Mouse (Mus musculus) kidney, embryonic 14.5 days (tissue): ENCODE measurements at regions not wholly inside any gene's neighbourhood (a gene's known extent, or its start where the extent isn't known, plus 50 kb on each side); places are given as distances from the start of the nearest gene placed in this dataset.

Source experiments
- ATAC-seq: fragments of 200-750 bp; cut with Nextera tagmentation; 2 replicates; pipeline ENCODE4 v1.8.0; 2017; ENCODE audit warnings: moderate number of reproducible peaks, mild to moderate bottlenecking, moderate TSS enrichment, moderate library complexity; ENCODE audit not compliant: low FRiP score, low TSS enrichment
- H3K27ac ChIP-seq: fragments of 300-500 bp; sonication (generic); 2 replicates; pipeline ENCODE4 v1.5.1; 2014; ENCODE audit warnings: low read depth, mild to moderate bottlenecking, low read length, moderate library complexity, mixed read lengths
- H3K27me3 ChIP-seq: fragments of 300-500 bp; sonication (generic); 2 replicates; pipeline ENCODE4 v1.6.1; 2014; ENCODE audit warnings: mild to moderate bottlenecking, low read length; ENCODE audit not compliant: control insufficient read depth, insufficient read depth
- H3K36me3 ChIP-seq: fragments of 300-500 bp; sonication (generic); 2 replicates; pipeline ENCODE4 v1.6.1; 2014; ENCODE audit warnings: low read length, mixed read lengths; ENCODE audit not compliant: control insufficient read depth, insufficient read depth
- H3K4me1 ChIP-seq: fragments of 300-500 bp; sonication (generic); 2 replicates; pipeline ENCODE4 v1.6.1; 2014; ENCODE audit warnings: low read length, mixed read lengths; ENCODE audit not compliant: control insufficient read depth, insufficient read depth
- H3K4me2 ChIP-seq: fragments of 300-500 bp; sonication (generic); replicated peaks from 2 replicates; pipeline ENCODE4 v1.6.1; 2014; ENCODE audit warnings: low read depth, mild to moderate bottlenecking, low read length
- H3K4me3 ChIP-seq: fragments of 300-500 bp; sonication (generic); 2 replicates; pipeline ENCODE4 v1.5.1; 2014; ENCODE audit warnings: mild to moderate bottlenecking, low read length
- H3K9ac ChIP-seq: fragments of 300-500 bp; sonication (generic); 2 replicates; pipeline ENCODE4 v1.6.1; 2014; ENCODE audit warnings: low read depth, mild to moderate bottlenecking, low read length, moderate library complexity
- H3K9me3 ChIP-seq: fragments of 300-500 bp; sonication (generic); 2 replicates; pipeline ENCODE4 v1.6.1; 2016; ENCODE audit warnings: low read length; ENCODE audit not compliant: control insufficient read depth
- WGBS: fragments of 180-500 bp; shearing (Covaris S2); extraction: QIAGEN DNeasy Blood & Tissue Kit; methylation state at CpG from one replicate; pipeline ENCODE4 v1.1.7; 2014; 5-methylcytosine and 5-hydroxymethylcytosine counted together

DNA sequence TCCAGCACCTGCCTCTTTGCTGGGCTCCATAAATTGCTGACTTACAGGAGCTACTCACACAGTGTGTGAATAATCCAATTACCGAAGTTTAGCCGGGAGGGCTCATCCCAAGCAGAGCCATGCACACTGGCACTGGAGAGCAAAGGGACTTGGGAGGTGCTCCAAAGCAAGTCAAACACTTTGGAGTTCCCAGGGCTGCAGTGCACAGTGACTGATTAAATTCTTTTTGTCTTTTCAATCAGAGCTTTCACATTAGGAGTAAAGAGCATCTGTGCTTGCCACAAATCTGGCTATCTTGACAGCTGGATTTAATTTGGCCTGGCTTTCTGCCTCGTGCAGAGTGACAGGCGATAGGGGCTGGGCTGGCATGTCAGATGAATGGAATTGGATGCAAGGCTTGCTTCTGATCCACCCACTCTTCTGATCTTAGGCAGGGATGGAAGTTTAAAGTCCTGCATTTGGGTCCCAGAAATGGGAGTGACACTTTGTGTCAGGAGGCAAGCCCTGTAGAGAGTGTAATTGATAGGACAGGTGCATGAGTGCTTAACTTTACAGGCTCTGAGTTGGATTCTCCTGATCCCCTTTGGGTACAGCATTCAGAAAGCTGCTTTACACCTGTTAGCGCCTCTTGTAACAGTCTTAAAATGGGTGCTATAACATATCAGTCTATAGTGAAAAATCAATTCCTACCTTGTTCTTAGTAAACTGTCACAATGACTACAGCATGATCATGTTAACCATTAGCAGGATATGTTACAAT is 1239.3 kb upstream of the Sel1l start:
- no peaks in the 10 kb centered on the region for H3K9me3 ChIP-seq
- no peaks in the 10 kb centered on the region for H3K36me3 ChIP-seq
- no peak overlapping the region for H3K4me2 ChIP-seq
- no peaks in the 10 kb centered on the region for H3K4me1 ChIP-seq
- peak; percentile 91; the same call in 1 of the 2 replicates for ATAC-seq
- WGBS = 32% methylated on average over 5 of the region's 5 CpGs
- H3K9ac ChIP-seq = no peak overlapping the region
- no peak overlapping the region for H3K27ac ChIP-seq
- H3K4me3 ChIP-seq = no peak overlapping the region
- no peaks in the 10 kb centered on the region for H3K27me3 ChIP-seq

DNA sequence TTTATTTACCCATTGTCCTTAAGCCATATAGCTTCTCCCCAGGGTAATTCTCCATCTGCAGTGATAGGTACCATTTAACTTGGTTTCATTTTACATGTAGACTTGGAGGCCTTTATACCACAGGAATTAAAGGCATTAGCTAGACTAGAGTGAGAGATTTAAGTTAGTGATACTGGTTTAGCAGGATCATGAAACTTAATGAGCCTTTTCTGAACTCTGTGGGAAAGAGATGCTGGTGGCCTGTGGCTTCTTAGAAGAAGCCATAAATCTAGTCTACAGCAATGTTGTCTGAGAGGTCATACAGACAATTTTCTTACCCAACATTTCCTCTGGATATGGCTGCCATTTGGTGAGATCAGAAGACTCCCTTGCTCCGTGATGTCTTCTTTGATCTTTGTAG is 1214.9 kb upstream of the Sel1l start:
- H3K27ac ChIP-seq = no peak overlapping the region
- ATAC-seq = peak; percentile 93
- H3K4me1 ChIP-seq = no peaks in the 10 kb centered on the region
- H3K27me3 ChIP-seq = no peaks in the 10 kb centered on the region
- WGBS = 26% methylated on average over 1 of the region's 1 CpGs
- H3K4me2 ChIP-seq = no peak overlapping the region
- no peaks in the 10 kb centered on the region; the same call in 1 of the 2 replicates for H3K9me3 ChIP-seq
- no peak overlapping the region for H3K9ac ChIP-seq
- H3K36me3 ChIP-seq = no peaks in the 10 kb centered on the region
- no peak overlapping the region for H3K4me3 ChIP-seq

DNA sequence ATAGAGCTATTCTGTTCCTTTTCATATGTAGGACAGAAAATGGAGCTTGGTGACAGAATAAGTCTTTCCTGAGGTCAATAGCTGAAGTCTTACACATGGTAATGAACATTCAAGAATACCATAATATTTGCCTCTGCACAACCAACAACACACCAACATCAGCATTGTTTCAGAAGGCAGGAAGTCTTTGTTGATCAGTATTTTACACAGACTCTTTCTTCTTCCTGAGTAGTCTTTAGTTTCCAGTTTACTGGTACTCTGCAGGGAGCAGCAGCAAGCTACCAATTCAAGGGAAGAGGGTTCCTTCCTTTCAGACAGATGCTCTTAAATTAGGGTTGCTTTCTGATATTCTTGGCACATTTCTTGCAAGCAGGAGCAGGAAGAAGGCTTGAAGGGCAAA is 1170.7 kb upstream of the Sel1l start:
- ATAC-seq = no peak
- H3K4me3 ChIP-seq = no peak overlapping the region
- no peaks in the 10 kb centered on the region for H3K27me3 ChIP-seq
- H3K36me3 ChIP-seq = no peaks in the 10 kb centered on the region
- no peak overlapping the region for H3K9ac ChIP-seq
- no peak overlapping the region for H3K4me2 ChIP-seq
- H3K27ac ChIP-seq = no peak overlapping the region
- no peaks in the 10 kb centered on the region for H3K4me1 ChIP-seq
- no peaks in the 10 kb centered on the region for H3K9me3 ChIP-seq

DNA sequence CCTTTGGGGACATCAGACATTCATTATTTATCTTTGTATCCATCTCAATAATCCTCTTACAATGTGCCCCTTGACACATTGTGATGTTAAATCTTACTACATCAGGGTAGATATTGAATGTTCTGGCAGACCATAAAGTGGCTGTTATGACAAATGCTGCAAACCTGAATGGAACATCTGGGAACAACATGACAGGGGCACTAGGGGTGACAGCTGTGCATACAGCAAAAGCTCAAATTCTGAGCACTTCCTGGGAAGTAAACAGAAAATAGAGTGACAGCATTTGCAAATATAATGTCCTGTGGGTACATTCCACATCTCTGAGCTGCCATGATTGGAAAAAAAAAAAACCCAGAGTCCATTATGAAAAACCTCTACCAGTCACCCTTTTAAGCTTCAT is 1162.6 kb upstream of the Sel1l start:
- H3K4me1 ChIP-seq = no peaks in the 10 kb centered on the region
- H3K4me2 ChIP-seq = no peak overlapping the region
- H3K4me3 ChIP-seq = no peak overlapping the region
- no peaks in the 10 kb centered on the region for H3K9me3 ChIP-seq
- no peak overlapping the region for H3K9ac ChIP-seq
- no peak overlapping the region for H3K27ac ChIP-seq
- H3K27me3 ChIP-seq = no peaks in the 10 kb centered on the region
- no peak for ATAC-seq
- no peaks in the 10 kb centered on the region for H3K36me3 ChIP-seq

DNA sequence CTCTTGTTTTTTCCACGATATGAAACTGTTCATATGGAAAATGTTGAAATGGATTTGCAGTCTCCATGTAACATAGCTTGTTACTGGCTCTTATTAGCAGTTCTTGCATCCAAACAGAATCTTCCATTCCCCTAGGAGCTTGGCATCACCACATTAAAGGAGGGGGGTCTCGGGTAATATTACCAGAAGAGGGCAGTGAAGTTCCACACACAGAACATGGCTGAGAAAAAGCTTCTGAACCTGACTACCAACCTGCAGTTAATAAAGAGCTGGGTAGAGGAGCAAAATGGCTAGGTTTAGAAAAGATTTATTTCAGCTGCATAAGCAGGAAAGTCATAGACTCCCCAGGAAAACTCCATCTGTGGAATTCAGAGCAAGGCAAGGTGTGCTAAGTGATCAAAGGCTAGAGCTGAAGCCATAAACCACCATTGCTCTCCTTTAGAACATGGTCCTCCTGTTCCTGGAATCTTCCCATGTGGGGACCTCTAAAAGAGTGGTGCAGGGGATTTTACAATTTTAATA is 1157.9 kb upstream of the Sel1l start:
- no peak for ATAC-seq
- no peaks in the 10 kb centered on the region for H3K4me1 ChIP-seq
- WGBS = 47% methylated on average over 2 of the region's 2 CpGs

DNA sequence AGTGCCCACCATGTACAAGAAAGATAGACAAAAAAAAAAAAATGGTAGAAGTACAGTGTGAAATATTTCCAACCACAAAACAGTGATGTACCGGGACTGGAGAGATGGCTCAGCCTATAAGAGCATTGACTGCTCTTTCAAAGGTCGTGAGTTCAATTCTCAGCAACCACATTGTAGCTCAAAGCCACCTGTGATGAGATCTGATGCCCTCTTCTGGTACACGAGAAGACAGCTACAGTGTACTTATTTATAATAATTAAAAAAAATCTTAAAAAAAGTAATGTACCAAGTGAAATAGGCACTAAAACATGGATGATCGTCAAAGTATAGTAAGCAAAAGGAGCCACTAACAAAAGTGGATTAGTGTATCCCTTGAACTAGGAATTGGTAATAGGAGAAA is 1154.2 kb upstream of the Sel1l start:
- Histone ChIP-seq H3K9ac (no peak overlapping the region), H3K4me1 (no peaks in the 10 kb centered on the region), H3K4me2 (no peak overlapping the region), H3K36me3 (no peaks in the 10 kb centered on the region), H3K27me3 (no peaks in the 10 kb centered on the region), H3K9me3 (no peaks in the 10 kb centered on the region), H3K27ac (no peak overlapping the region), H3K4me3 (no peak overlapping the region)
- WGBS = 86% methylated on average over 4 of the region's 4 CpGs
- ATAC-seq = no peak

More for the DNA sequence above, 1157.9 kb upstream of the Sel1l start:
- no peaks in the 10 kb centered on the region for H3K27me3 ChIP-seq
- H3K9me3 ChIP-seq = no peaks in the 10 kb centered on the region
- H3K36me3 ChIP-seq = no peaks in the 10 kb centered on the region
- H3K4me2 ChIP-seq = no peak overlapping the region
- no peak overlapping the region for H3K9ac ChIP-seq
- no peak overlapping the region for H3K4me3 ChIP-seq
- no peak overlapping the region for H3K27ac ChIP-seq

DNA sequence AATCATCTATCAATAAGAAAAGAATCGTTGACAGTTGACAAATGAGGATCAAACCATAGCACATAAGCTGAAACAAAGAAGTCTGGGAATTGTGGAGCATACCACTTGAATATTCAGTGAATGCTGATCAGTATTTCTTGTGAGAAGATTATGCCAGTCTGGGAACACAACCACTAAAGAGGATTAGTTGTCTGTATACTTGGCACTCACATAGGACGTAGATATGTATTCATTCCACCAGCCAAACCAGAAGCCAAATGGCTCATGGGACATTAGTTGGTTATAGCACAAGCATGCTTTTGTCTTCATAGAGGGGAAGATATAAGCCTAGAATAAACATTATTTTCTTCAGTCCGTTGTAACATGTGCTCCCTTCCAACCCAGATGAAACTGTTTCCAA is 1126.7 kb upstream of the Sel1l start:
- no peak for ATAC-seq
- Histone ChIP-seq H3K4me3 (no peak overlapping the region), H3K4me2 (no peak overlapping the region), H3K9ac (no peak overlapping the region), H3K4me1 (no peaks in the 10 kb centered on the region), H3K9me3 (no peaks in the 10 kb centered on the region), H3K27me3 (no peaks in the 10 kb centered on the region), H3K27ac (no peak overlapping the region), H3K36me3 (no peaks in the 10 kb centered on the region)
- WGBS = 85% methylated on average over 3 of the region's 3 CpGs

DNA sequence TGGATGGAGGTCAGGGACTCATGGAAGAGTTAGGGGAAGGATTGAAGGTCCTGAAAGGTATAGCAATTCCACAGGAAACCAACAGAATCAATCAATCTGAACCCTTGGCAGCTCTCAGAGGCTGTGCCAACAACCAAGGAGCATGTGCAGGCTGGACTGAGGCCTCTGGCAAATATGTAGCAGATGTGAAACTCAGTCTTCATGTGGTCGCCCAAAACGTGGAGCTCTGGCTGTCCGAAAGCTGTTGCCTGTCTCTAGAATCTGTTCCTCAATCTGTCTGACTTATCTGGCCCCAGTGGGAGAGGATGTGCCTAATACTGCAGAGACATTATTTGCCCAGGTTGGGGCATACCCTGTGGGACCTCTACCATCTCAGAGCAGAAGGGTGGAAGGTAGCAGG is 1095.4 kb upstream of the Sel1l start:
- Histone ChIP-seq H3K4me3 (no peak overlapping the region), H3K4me2 (no peak overlapping the region), H3K27me3 (no peaks in the 10 kb centered on the region), H3K9me3 (no peaks in the 10 kb centered on the region), H3K27ac (no peak overlapping the region), H3K4me1 (no peaks in the 10 kb centered on the region), H3K36me3 (no peaks in the 10 kb centered on the region), H3K9ac (no peak overlapping the region)
- 95% methylated on average over 3 of the region's 3 CpGs for WGBS
- ATAC-seq = no peak

DNA sequence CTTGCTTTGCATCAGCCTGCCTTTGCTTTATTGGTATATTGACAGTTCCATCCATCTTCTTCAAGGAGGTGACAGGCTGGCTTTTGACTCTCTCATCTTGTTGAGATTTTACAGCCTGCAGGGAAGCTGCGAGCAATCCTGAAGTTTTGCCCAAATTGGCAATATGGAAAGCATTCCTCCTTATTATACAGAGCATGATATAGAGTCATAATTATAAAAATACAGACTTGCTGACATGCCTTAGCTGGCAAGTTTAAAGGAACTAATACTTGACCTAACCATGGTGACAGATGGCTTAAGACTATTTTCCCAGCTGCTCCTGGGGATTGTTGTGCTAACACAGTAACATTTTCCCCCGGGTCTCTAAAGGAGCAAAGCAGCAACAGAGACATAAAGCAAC is 1078.6 kb upstream of the Sel1l start:
- Histone ChIP-seq H3K9ac (no peak overlapping the region), H3K36me3 (no peaks in the 10 kb centered on the region), H3K27me3 (no peaks in the 10 kb centered on the region), H3K9me3 (no peaks in the 10 kb centered on the region), H3K27ac (no peak overlapping the region), H3K4me3 (no peak overlapping the region), H3K4me1 (no peaks in the 10 kb centered on the region), H3K4me2 (no peak overlapping the region)
- WGBS = 45% methylated on average over 2 of the region's 2 CpGs
- no peak for ATAC-seq
